Mouse (Mus musculus): ENCODE data around the gene Sema5a. TPM values are rescaled to one million over a fixed set of nuclear protein-coding genes. Genes with fewer than 3 reads are reported as not detected.

Sema5a gene
- total RNA-seq, 4 experiments from 2014 or later: 1.2 to 2.3 (median 1.9) TPM

DNA sequence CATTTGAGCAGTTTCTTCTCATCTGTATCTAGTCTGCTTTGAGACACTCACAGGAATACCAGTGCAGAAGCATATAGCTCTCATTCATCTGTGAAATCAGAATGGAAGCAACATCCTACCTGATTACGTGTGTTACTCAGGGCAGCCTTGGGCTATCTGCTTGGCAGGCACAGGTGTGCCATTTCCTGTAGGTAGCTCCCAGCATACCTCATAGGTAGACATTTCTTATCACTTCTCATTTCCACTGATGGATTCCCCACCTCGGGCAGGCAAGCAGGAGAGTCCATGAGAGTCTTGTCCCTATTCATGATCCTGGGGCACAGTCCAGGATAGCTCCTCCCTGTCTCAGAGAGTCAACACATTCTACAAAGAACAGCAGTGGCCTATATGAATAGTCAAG lies 381.4 kb downstream of the Sema5a start:
- no peak for DNase-seq (ENCODE audit: low spot score in 2 of 2)

DNA sequence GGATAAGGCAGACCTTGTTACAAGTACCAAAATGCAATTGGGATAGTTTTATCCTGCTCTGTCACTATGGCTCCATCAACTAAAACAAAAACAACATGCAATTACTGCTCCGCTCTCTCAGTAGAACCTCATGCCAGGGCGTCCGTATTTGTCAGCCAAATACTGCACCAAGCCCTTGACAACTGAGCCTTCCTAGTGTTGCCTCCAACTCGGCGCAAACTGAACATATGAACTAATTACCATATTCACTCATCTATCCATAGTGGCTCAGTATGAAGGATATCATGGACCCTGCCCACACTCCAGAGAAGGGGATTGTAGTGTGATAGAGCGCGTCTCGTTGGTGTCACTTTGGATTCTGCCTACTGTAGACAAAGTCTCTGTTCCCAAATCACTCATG lies 389.1 kb downstream of the Sema5a start:
- no peak for DNase-seq (ENCODE audit: low spot score in 2 of 2)

DNA sequence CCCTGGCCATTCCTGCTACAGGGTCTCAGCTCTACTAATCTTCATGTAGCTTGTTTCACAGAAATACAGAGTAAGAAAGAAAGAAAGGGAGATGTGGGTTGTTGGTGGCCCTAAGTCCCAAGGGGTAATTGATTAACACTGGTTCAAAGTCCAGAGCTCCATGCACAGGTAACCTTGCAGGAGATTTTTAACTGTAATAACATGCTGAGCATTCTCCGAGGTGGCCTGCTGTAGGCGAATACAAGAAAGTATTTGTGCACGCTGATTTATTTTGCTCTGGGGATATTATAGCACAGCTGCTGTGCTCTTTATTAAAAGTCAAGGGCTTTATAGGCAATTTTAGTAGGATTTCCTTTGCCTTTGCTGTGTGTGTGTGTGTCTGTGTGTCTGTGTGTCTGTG lies 393.3 kb downstream of the Sema5a start:
- DNase-seq (ENCODE audit: low spot score in 2 of 2): no peak

DNA sequence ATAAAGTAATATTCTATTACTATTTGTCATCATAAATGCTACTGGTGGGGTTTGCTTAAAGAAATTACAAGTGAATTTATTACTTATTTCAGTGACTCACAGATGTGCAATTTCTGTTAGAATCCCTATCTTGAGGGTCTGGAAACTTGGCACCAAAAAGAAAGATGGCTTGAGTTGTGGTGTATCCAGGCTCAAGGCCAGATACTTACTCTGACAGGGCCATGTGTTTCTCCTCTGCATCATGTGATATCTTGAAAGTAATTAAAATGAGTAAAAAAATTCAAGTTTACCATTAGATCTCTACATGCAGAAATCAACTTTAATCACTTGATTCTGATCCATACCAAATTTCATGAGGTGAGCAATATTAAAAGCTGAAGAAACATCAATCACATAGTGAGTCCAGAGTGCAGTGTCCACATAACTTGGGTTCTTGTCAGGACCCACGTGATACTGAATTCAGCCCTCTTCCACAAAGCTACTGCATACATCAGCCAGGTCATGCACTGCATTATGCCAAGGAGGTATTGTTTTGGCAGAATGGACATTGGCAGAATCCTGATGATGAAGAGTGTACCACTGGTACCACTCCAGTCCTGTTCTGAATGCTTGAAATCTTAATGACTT lies 402.6 kb downstream of the Sema5a start:
- no peak for DNase-seq (ENCODE audit: low spot score in 2 of 2)

DNA sequence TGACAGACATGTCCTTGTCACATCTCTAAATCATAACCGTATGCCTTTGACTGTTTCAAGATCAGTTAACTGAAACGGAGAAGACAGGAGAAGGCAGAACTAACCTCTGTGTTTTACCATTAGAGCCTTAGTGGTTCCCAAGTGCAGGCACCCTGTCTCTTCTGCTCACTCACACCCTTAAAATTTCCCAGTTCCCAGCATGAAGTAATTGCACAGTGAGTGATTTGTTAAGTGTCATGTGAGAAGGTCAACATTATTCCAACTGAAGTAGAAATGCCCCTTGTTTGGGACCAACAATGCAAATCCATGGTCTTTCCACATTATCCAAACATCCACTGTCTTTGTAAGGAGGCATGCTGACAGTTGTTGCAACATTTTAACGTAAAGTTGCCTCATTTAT lies 409.4 kb downstream of the Sema5a start:
- DNase-seq (ENCODE audit: low spot score in 2 of 2): no peak

DNA sequence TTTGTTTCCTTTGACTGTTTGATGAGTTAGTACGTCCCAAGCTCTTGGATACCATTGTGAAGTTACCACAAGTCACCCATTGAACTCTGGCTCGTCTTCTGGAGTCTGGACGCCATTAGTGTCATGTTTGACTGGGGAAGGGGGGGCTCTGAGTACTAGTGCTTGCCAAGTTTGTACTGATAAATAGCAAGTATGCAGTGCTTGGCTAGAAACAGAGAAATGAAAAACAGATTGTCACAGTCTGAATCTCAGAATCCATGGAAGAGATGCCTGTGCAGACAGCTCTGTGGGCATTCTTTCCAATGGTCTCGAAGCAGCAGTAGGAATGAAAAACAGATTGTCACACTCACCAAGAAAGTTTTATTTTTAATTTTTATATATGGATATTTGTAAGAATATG lies 411.4 kb downstream of the Sema5a start:
- DNase-seq (ENCODE audit: low spot score in 2 of 2): no peak

DNA sequence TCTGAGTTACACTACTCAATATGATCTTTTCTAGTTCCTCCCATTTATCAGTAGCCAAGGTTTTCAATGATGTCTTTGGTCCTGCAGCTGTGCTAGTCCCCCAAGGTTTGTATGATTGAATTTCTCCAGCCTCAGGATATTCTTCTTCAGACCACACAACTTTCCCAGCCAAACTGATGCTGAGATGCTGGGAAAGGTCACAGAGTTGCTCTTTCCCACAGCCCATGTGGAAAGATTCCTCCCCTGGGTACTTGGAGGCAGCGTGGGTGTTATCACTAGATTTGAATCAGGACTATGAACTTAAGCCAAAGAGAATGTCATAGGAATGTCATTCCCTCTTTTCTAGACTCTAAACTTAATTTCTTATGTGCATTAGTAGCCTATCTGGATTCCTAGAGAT lies 431.8 kb downstream of the Sema5a start:
- DNase-seq (ENCODE audit: low spot score in 2 of 2): no peak

DNA sequence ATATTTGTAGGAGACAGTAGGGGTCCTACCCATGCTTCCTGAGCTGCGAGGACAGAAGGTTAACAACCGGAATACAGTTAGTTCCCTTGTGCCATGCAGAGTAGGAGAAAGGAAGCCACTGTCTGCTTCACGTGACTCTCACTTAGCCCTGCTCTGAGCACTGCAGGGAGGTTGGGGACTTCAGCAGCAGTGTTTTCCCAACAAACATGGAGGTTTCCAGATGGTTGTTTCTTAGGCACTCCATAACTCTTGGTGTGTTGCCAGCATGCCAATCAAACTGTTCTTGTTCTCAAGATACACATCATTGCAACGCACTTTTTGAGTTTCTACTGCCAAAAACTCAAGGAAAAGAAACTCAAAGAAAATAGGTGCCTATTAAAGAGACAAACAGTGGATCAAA lies 440.5 kb downstream of the Sema5a start:
- no peak for DNase-seq (ENCODE audit: low spot score in 2 of 2)

DNA sequence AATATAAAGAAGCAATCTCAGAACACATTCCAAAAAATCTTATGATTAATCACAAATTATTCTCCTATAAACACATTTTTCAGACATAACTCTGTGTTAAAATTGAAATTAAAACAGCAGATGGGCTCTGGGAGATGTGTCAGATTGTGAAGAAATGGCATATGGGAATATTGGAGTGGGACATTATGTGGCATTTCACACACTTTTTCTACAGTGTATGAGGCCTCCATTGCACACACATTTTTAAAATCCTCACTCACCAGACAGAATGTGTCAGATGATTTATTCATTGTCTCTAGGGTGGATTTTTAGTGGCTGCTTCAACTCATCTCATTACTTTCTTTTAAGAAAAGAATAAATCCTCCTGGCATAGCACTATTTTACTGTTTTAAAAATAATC lies 446.4 kb downstream of the Sema5a start:
- DNase-seq (ENCODE audit: low spot score in 2 of 2): no peak

DNA sequence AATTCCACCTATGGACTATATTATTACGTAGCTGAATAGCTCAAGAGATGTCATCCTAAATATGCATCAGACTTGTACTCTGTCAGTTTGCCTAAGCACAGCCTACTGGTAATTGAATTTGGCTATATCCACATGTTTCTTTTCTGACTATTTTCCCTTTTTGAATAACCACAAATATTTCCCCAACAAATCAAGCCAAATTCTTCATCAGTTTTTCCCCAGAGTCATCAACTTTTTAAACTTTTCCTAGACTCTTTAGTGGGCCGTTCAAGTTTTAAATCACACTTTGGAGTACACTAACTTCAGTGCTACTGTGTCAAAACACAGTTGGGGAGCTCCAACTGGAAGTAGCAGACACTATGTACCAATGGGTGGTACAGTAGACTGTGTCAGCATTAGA lies 448.4 kb downstream of the Sema5a start:
- no peak for DNase-seq (ENCODE audit: low spot score in 2 of 2)

DNA sequence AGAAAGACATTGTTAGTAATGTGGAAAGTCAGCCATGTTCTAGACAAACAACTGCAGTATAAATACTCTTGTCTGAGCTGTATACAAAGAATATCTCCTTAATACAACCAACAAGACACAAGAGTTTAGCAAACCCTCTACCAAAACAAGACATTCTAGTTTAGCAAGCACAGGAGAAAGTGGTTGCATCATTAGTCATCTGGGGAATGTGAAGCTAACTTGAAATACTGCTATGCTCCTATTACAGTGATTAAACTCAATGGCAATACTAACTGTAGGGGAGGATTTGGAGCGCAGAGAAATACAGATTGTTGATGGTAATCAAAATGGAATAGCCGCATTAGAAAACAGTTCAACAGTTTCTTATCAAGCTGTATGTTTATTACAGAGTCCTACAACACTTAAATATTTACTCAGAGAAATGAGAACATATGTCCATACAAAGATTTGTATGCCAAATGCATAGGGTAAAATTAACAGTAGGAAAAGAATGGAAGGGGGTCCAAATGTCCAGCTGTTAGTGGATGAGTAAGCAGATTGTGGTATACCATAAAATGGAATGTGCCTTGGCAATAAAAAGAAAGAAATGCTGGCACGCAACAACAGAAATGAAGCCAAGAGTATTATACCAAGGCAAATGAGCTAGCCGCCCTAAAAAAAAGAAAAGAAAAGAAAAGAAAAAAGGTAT lies 472.8 kb downstream of the Sema5a start:
- no peak for DNase-seq (ENCODE audit: low spot score in 2 of 2)

DNA sequence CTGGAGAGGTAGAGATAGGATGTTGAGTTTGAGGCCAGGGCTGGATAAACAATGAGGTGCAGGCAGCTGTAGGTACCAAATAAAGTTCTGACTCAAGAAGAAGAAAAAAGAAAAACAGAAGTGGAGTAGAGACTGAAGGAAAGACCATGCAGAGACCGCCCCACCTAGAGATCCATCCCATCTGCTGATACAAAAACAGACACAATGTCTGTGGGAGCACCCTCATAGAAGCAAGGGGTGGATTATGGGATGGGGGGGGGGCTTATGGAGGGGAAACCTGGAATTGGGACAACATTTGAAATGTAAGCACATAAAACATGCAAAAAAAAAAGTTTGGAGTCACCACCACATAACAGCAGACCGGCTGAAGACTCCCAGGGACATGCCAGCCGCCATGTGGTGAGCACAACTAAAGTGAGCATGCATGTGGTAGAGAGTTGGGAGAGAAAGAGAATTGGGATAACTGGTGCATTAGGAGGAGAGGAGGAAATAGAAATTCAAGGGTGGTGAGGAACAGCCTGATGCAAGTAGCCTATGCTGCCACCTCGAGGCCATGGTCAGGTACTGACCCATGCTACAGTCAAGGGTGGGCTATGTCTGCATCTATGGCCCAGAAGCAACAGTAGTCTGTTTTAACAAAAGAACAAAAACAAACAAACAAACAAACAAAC lies 473.8 kb downstream of the Sema5a start:
- DNase-seq (ENCODE audit: low spot score in 2 of 2): peak in 1 of 2 experiments; percentile 5

DNA sequence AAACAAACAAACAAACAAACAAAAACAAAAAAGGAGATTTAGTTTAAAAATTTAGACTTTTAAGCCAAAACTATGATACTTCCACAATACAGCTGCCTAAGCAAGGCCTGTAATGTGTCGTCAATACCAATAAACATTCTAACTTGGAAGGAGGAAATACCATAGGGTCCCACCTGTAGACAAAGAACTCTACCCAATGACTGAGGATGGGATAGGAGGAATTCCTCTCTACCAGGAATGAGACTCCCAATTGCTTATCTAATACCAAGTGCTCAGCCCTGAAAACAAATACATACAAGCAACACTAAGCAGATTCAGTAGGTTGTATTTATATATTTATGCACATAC lies 474.3 kb downstream of the Sema5a start:
- no peak for DNase-seq (ENCODE audit: low spot score in 2 of 2)

DNA sequence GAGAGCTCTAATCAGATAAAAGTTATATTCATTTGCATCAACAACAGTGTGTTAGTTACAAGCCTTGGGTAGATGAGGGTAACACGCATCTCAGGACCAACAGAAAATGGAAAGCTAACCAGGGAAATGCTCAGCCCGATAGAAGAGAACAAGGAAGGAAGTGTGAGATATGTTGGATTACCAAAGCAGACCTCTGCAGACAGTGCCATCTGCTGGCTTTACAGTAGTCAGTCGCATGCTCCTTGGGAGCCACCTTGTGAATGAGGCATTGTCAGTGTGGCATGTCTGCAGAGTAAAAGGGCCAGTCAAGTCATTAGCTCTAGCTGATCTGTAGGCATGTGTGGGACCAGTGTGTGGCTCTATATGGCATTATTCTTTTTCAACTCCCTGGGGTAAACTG lies 486.2 kb downstream of the Sema5a start:
- no peak for DNase-seq (ENCODE audit: low spot score in 2 of 2)

Other genes starting within 250 kb of the Sema5a start
- gene Tas2r119, start 67.5 kb upstream of the Sema5a start, total RNA-seq (2022): not detected